Mouse (Mus musculus): ENCODE measurements around the gene Cxcl3. TPM values are rescaled to one million over a fixed set of nuclear protein-coding genes. Genes with fewer than 3 reads are reported as not detected.

Cxcl3 gene
- not detected for total RNA-seq (2021)

DNA sequence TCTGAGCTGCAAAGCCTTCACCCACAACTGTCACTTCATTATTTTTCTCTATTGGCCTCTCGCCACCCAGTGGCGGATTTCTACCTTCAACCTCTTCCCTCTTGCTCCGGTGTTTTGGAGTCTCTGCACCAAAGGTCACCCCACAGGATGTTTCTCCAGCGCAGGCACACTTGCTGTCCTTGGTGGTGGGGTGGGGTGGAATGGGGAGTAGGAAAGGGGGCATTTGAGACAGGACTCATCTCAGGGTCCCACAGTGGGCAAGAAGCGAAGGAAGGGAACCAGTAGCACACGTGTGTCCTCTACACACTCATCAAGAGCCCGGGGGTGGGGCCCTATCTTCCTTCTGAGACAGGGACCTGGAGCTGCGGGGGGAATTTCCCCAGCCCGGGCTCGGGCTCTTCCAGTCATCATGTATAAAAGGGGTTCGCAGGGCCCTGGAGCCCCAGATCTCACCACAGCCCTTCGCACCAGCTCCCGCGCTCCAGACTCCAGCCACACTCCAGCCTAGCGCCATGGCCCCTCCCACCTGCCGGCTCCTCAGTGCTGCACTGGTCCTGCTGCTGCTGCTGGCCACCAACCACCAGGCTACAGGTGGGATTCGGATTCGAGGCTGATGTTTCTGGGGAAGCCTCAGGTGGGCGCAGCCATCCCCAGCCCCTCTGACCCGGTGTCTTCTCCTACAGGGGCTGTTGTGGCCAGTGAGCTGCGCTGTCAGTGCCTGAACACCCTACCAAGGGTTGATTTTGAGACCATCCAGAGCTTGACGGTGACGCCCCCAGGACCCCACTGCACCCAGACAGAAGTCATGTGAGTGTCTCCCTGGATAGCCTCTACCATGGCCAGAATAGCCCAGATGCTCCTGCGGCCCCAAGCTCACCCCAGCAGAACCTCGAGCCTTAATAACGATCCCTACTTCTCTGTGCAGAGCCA is at the start of gene Cxcl3:
Cxcl3 (plus strand) TSS at position 445 of the 930 bp plus-strand sequence.
- DNase-seq: peak; percentile 24

DNA sequence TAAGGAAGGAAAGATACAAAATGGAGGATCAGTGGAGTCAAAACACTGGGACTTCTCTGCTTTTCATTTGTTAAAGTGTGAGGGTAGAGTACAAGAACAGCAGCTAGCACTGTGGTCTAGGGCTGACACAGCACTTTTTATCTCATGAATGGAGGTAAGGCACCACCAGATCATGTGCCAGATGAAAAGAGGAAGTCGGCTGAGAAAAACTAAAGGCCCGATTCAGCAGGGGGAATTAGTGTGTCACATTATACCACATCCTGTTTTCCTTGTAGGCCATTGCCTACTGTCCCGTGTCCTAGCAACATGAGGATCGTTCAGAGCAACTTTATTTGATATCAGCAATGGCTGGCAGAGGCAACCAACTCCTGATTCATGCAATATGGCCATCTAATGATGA is 43.9 kb upstream of the Cxcl3 start:
- DNase-seq: no peak

DNA sequence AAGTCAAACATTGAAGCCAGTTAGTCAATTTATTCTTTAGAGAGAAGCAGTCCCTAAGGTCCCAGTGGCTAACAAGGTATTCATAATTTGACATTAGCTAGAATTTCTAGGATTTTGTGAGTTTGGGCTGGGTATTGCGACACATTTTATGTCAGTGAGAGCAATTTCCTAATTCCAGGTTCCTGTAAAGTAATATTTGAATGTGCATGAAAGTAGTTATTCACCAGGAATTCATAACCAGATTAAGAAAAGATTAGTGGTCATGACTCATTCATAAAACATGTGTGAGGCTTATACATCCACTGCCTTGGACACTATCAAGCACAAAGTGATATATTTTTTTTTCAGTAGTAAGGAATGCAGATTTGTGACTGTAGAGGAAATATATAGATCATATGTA is 32.0 kb upstream of the Cxcl3 start:
- no peak for DNase-seq

DNA sequence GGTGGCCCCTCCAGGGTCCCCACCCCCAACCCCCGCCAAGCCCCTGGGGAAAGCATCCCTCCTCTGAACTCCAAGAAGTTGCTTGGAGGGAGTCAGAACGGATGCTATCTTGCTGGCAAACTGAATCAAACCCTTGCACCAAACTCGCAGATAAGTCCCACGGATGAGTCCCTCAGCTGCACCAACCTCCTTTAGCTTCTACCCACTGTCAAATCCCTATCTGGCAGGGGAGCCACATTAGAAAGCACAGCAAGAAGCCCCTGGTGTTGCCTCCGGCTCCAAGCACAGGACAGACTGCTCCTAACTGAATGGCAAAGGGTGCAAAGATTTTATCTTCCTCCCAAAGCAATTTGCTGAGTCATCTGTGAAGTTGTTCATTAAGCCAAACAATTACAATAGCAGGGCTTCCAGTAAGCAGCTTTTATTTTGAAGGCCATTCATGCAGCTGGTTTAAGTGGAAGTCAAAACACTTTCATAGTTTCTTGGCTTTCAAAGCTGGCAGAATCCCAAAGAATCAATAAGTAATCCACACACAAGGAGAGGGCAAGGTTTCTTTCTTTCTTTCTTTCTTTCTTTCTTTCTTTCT is 27.8 kb upstream of the Cxcl3 start:
- DNase-seq: no peak

GRCm38 (mm10) chr5:90759077-90760065 is 26.5 kb upstream of the Cxcl3 start, which contains the start of gene Cxcl5:
Gene Cxcl5 (plus strand): TSS chr5:90759360.
- DNase-seq: no peak

GRCm38 (mm10) chr5:90760303-90760702 is 25.6 kb upstream of the Cxcl3 start:
- DNase-seq: no peak

DNA sequence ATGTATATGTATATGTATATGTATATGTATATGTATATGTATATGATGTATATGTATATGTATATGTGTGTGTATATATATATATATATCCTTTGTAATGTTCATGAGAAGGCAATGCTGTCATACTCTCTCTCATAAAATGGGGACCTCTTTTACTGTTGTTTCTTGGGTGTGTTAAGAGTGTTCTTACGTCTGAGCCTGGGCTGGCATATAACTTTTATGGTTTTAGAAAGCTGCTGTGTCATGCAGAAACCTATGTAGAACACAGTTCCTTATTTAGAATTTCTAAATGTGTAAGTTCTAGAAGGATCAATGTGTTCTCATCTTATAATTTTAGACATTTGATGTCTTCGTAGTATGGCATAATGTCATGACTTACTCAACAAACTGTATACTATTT is 25.1 kb upstream of the Cxcl3 start:
- no peak for DNase-seq

DNA sequence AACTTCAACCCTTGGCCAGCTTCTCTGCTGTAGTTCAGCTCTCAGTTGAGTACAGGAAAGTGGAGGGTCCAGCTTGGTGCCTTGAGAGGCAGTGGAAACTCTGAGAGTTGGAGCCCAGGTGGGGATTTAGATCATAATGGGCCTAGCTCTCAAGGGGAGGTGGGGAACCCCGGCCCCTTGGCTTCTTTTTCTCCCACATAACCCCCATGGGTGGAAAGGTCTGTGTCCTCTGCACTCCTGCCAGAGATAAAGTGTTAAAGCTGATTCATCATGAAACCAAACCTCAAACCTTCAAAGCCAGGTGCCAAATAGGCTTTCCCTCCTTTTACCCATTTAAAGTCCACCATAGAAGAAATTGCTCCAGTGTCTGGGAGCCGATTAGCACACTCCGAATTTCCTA is 24.1 kb upstream of the Cxcl3 start:
- DNase-seq: no peak

DNA sequence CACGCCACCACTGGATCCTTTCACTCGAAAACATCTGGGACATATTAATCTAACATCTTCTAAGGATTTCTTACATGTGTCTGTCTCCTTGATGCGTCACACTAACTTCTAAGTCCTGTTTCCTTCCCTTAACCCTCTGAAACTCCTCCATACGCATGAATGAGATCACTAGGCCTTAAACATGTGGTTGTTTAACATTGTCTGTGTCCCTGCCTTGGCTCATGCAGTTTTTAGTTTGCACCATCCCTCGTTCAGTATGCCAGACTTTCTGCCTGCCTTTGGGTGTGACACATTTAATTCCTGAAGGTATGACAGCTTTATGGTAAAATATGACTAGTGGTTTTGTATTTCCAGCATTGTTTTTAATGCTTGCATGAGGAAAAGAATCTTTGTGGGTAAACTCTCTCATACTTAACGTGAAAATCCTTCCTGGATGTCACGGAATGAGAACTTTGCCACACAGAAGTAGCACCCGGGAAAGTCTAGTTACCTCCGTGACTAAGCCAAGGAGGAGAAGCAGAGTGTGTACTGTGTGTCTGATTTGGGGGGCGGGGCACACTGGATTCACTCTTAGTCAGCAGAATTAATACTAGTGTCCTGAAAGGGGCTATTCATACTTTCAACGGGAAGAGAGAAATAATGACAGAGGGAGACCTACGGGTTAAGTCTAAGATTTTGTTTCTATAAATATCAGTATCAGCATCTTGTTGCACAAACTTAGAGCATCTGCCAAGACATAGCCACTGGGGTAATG is 21.8 kb upstream of the Cxcl3 start:
- DNase-seq: no peak

DNA sequence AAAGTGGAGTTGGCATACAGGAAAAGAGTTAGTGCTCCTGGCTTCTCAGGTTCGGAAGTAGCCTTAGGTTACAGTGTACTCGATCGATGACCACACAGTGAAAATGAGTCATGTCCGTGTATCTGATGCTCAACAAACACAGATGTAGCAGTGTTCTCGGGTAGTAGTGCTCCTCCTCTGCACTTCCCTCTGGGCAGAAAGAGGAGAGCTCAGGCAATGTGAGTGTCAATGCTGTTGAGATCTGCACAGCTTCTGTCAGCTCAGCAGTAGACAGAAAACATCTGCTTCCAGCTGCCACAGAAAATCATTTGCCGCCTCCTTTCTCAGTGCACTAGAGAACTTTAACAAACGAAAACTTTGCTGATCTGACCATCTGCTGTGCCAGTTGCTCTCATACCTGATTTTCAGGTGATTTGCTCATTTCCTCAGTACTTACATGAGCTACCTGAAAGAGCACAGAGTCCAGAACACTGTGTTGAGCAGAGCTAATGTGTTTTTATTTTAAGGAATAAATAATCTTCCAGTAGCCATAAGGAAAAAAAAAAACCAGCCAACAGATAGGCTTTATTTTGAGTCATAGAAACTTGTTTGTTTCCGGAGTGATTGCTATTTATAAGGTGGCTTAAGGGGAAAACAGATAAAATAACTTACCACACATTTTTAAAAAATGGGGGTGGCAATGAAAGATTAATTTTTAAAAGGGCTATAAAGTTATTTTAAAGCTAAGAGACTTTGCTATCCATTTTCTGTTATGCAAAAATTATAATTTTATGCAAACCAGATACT is 19.9 kb upstream of the Cxcl3 start:
- no peak for DNase-seq

DNA sequence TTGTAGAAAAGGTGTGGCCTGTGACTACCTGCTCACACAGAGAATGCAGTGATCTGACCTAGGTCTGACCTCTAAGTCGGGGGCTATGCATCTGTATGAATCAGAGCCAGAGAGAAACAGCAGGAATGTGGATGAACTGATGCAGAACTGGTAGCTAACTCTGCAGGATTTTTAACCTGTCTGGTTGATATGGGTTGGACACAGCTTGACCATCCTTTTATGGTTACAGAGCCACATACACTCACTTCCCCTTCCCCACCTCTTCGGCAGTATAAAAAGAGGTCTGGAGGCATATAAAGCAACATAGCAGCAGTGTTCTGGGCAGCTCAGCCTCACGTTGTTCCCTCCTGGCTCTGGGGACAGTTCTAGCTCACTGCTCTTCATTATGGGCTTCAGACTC is 17.7 kb upstream of the Cxcl3 start, which contains the start of gene Ppbp:
Ppbp (plus strand) TSS at position 301 of the 400 bp plus-strand sequence.
- no peak for DNase-seq

DNA sequence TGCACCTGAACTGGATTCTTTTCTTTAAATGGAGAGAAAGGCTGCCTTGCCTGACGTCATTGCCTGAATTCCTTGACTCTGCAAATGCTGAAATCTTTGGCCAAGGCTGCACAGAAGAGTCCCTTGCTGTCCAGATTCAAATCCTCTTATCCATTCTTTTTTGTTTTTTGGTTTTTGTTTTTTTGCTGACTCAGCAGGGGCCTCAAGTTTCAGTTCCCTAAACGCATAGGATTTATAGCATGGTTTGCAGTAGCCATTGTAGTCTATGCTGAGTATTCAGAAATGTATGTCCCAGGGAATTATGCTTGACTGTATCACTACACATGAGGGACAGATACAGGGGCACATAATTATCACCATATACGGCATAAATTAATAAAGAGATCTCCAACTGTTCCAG is 14.5 kb upstream of the Cxcl3 start:
- no peak for DNase-seq

DNA sequence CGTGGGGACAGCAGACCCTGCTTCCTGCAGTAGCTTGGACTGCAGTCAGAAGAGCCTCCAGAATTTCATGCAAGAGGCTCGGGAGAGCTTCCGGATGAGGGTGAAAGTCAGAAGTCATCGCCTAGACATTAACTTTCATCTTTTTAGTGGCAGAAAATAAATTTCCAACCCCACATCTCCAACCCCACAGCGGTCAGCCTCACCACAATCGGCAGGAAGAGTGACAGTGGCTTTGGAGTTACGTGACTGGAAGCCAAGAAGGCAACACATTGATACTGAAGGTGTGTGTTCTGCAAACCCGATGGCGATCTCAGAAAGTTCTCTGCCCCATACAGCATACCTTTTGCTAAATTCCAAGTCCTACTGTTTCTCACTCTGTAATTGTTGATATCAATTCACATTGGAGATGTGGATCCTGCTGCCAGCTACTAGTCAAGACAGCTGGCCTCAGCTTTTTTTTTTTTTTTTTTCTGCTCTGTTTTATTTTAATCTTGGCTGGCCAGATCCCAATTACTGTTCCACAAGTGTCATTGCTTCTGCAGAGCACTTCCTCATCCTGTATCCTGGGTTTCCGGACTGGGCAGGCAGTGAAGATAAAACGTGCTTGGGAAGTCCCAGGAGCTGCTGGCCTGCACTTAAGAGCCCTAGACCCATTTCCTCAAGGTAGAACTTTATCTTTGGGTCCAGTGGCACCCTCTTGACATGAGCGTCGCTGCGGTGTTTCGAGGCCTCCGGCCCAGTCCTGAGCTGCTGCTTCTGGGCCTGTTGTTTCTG is 13.8 kb upstream of the Cxcl3 start, which contains the start of gene Pf4:
Pf4 (plus strand) TSS at position 556 of the 774 bp plus-strand sequence.
- peak; percentile 37 for DNase-seq

DNA sequence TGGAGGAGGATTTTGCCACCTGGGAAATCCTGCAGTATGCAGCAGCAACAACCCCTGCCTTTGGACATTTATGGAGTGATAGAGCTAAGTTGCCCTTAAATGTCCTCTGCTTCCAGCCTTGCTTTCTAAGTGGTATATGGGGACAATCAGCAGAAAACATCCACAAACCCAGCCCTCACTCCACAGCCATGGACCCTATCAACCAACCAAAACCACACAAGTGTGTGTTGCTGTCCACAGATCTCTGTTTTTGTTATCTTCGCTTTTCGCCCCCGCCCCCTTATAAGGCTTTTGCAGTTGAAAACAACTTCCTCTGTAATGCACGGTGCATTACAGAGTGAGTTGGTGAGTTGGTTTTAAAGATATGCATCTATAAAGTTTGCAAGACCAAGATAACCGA is 10.3 kb upstream of the Cxcl3 start:
- DNase-seq: no peak

DNA sequence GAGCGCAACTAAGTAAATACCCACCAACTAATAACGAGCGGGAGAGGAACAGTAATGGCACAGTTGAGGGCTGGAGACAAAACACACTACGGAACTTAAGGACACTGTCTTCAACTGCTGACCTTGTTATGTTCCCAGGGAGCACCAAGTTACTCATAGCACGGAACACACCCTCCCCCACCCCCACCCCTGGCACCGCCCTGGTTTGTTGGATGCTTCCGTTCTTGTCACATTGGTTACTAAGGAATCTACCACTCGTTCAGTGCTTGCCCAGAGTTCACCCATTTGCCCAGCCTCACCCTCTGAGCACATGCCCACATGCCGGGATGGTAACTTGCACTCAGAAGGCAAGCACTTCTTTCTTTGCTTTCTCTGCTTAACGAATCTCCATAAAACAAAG is 8.3 kb upstream of the Cxcl3 start:
- DNase-seq: no peak

DNA sequence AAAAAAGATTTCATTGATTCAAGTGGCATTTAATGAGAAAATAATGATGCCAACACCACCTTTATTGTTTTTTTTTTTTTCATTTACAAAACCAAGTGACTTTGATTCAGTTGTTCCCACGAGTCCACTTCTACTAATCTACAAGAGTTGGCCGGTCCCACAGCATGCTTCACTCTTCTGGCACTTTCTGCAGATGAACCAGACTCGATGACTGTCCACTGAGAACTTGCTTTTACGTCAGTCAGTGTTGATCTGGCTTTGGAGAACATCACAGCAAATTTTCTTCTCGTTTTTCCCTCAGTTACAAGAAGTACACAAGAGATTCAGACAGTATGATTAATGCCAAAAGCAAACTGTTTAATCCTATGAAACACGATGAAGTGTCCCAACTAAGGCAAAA is 7.0 kb upstream of the Cxcl3 start:
- DNase-seq: no peak

DNA sequence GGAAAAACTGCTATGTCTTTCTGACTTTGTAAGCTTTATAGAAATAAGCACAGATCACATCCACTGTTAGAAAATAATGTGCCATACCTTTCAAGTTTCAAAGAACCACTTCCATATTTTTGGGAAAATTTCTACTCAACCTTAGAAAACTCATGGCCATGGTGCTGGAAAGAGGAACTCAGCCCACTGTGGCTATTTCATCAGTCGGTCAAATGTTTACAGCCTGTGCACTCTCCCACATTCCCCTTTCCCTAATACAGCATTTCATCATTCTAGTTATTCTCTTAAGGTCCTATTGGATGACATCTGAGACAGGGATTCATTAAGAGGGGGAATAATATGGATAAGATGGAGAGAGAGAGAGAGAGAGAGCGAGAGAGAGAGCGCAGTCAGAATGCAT is 2.2 kb upstream of the Cxcl3 start:
- no peak for DNase-seq

GRCm38 (mm10) chr5:90788114-90788513 is 2.2 kb downstream of the Cxcl3 start:
- DNase-seq: no peak

GRCm38 (mm10) chr5:90789306-90790073 is 3.6 kb downstream of the Cxcl3 start:
- no peak for DNase-seq

Measured in heart, postnatal 4 days (tissue).